Mouse (Mus musculus): ENCODE results near the gene Rapgef6.

DNA sequence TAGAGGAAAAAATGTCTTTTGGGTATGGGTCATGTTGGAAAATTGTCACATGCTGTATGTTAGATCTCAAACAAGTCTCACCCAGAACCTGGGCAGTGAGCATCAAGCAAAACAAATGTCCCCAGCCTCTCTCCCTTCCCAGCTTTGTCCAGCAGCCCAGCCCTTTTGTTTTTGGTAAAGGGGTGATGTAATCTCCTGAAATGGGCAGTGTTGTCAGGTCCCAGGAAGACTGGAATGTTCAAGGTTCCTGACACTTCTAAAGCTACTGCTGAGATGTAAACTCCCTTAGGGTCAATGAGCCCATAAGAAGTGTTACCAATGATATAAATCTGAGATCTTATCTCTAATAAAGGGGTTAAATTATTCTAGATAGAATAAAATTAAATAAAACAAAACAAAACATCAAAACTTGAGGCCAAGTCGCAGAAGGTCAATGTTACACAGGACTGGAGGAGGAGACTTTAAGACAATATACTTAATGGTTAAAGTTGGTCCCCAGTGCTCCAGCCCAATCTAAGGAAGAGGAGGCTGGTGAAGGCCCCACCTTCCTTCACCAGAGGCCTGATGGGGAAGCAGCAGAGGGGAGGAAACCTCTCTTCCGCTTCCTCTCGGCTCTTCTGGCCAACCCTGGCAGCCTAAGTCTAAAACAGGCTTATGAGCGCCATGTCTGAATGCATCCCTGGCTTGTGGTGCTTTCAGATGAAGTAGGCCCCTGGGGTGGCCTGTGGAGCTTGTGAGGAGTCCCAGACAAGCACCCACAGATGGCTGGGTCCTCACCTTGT, 188.1 kb downstream of the Rapgef6 start:
- TF ChIP-seq CTCF (IDR thresholded peaks at IDR 0.05) (no peak), POLR2A (IDR thresholded peaks at IDR 0.05; ENCODE audit: insufficient read depth, low read depth, low read length) (no peak), EP300 (IDR thresholded peaks at IDR 0.05; ENCODE audit: insufficient read depth, low read depth, low read length) (no peak)

All from heart, adult 2 months (tissue).